Comparison of ENCODE assay signal across 10 mouse cellular contexts in the genomic region with DNA sequence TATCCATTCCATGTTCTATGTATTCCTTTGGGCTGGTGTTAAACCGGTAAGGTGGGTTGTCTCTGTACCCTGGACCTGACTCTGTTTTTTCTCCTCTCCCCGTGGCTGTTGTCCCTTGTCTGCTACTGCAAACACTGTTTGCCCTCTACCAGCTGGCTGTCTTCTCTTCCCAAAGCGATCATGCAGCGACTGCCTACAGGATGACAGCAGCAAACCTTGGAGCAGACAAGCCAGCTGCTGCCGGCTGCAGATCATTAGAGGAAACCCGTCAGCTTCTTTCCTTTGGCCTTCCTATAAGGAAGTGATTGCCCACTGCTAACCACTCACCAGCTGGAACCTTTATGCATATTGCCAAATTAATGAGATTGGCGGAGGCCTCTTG. TPM values are rescaled to one million over a fixed set of nuclear protein-coding genes. Genes with fewer than 3 reads are reported as not detected.
A peak's percentile ranks its signal among the peaks of the same experiment; 100 is the strongest.
DNase-seq lines count a peak whose midpoint lies in the region; ATAC-seq and TF ChIP-seq lines count a peak whose summit lies in the region.
"Had no signal": no experiment of that assay in that cellular context is flagged by ENCODE, and none has a peak within 500 bp of the region (broad histone marks: within the 10 kb centered on the region; RNA-seq: fewer than 3 reads in every experiment).

No protein-coding gene starts in this region.

- peaks cover 23% of the 10 kb centered on the region for H3K4me1 ChIP-seq in heart, embryonic 13.5 days
- H3K4me1 ChIP-seq in heart, adult 2 months (ENCODE audit: control insufficient read depth, insufficient read depth, low read length) = no peaks in the 10 kb centered on the region; the same call in 1 of the 2 replicates
- H3K4me1 ChIP-seq in forebrain, embryonic 16.5 days (replicated peaks; ENCODE audit: control insufficient read depth, insufficient read depth, low read length) = peaks cover 6% of the 10 kb centered on the region
- peaks cover 3% of the 10 kb centered on the region for H3K4me1 ChIP-seq in intestine, embryonic 16.5 days (ENCODE audit: control insufficient read depth, insufficient read depth, low read length)
- H3K4me1 ChIP-seq in midbrain, embryonic 16.5 days (ENCODE audit: control insufficient read depth, insufficient read depth, low read length) = no peaks in the 10 kb centered on the region; the same call in 1 of the 2 replicates

- 0 out of 2 replicates have a peak overlapping the region, but pooled peaks have one; percentile 4 for H3K27ac ChIP-seq in heart, embryonic 13.5 days (replicated peaks)
- no peak overlapping the region for H3K27ac ChIP-seq in heart, adult 2 months
- H3K27ac ChIP-seq in forebrain, embryonic 16.5 days (ENCODE audit: low read length) = no peak overlapping the region
- H3K27ac ChIP-seq in intestine, embryonic 16.5 days (ENCODE audit: low read length) = peak overlapping the region; percentile 86
- H3K27ac ChIP-seq in midbrain, embryonic 16.5 days (ENCODE audit: low read length) = 0 out of 2 replicates have a peak overlapping the region, but pooled peaks have one; percentile 25
- H3K27ac ChIP-seq: left cerebral cortex, adult 2 months had no signal

- H3K9ac ChIP-seq in heart, embryonic 13.5 days = no peak overlapping the region
- H3K9ac ChIP-seq in heart, adult 2 months (ENCODE audit: low read depth, low read length) = no peak overlapping the region
- no peak overlapping the region for H3K9ac ChIP-seq in forebrain, embryonic 16.5 days (replicated peaks; ENCODE audit: low read depth, low read length)
- H3K9ac ChIP-seq in intestine, embryonic 16.5 days (ENCODE audit: low read depth, low read length) = peak overlapping the region; percentile 41; the same call in 1 of the 2 replicates
- no peak overlapping the region for H3K9ac ChIP-seq in midbrain, embryonic 16.5 days (ENCODE audit: low read depth, low read length)

- H3K4me2 ChIP-seq in heart, embryonic 13.5 days = no peak overlapping the region
- H3K4me2 ChIP-seq in forebrain, embryonic 16.5 days (ENCODE audit: low read length) = no peak overlapping the region
- H3K4me2 ChIP-seq in intestine, embryonic 16.5 days (ENCODE audit: low read depth, low read length) = peak overlapping the region; percentile 46
- no peak overlapping the region for H3K4me2 ChIP-seq in midbrain, embryonic 16.5 days (ENCODE audit: low read length)

- intact Hi-C loops in heart, adult 2 months (cut with DNase I) = no loop called here

- DNase-seq in heart, adult 2 months = no peak
- DNase-seq in ovary, postnatal 14 days (ENCODE audit: low spot score) = no peak
- no peak for DNase-seq in layer of hippocampus, adult 8-10 months (ENCODE audit: low spot score in 2 of 2)
- DNase-seq: cerebellum, adult 11 months had no signal

- H3K9me3 ChIP-seq in heart, embryonic 13.5 days = no peaks in the 10 kb centered on the region
- no peaks in the 10 kb centered on the region for H3K9me3 ChIP-seq in forebrain, embryonic 16.5 days (ENCODE audit: control insufficient read depth, low read length)
- no peaks in the 10 kb centered on the region for H3K9me3 ChIP-seq in intestine, embryonic 16.5 days (ENCODE audit: control insufficient read depth, low read length)
- H3K9me3 ChIP-seq in midbrain, embryonic 16.5 days (replicated peaks; ENCODE audit: control insufficient read depth, low read length, poor library complexity, severe bottlenecking) = no peaks in the 10 kb centered on the region

- WGBS in heart, embryonic 13.5 days = 54% methylated on average over 7 of the region's 7 CpGs
- WGBS in heart, adult 2 months = 38% methylated on average over 7 of the region's 7 CpGs
- WGBS in forebrain, embryonic 16.5 days = 51% methylated on average over 7 of the region's 7 CpGs
- WGBS in intestine, embryonic 16.5 days = 28% methylated on average over 7 of the region's 7 CpGs
- 40% methylated on average over 7 of the region's 7 CpGs for WGBS in midbrain, embryonic 16.5 days

- no peaks in the 10 kb centered on the region for H3K79me2 ChIP-seq in heart, adult 2 months (replicated peaks; ENCODE audit: control insufficient read depth, insufficient read depth, low read length)

- TF ChIP-seq POLR2A in heart, adult 2 months (IDR thresholded peaks at IDR 0.05; ENCODE audit: insufficient read depth, low read depth, low read length) = no peak

- no peak overlapping the region for H3K4me3 ChIP-seq in heart, embryonic 13.5 days
- H3K4me3 ChIP-seq in heart, adult 2 months = no peak overlapping the region
- no peak overlapping the region for H3K4me3 ChIP-seq in forebrain, embryonic 16.5 days (replicated peaks; ENCODE audit: low read length)
- no peak overlapping the region for H3K4me3 ChIP-seq in intestine, embryonic 16.5 days (ENCODE audit: low read length)
- no peak overlapping the region for H3K4me3 ChIP-seq in midbrain, embryonic 16.5 days (ENCODE audit: low read depth, low read length)
- H3K4me3 ChIP-seq: left cerebral cortex, adult 2 months had no signal

- ATAC-seq in heart, embryonic 13.5 days (ENCODE audit: extremely low read depth, insufficient number of reproducible peaks, low FRiP score, low TSS enrichment) = no peak
- 0 out of 2 replicates have a peak, but pooled peaks have one; percentile 15 for ATAC-seq in forebrain, embryonic 16.5 days
- ATAC-seq in intestine, embryonic 16.5 days = peak; percentile 90
- ATAC-seq in midbrain, embryonic 16.5 days = peak; percentile 74; the same call in 1 of the 2 replicates
- no peak for ATAC-seq in erythroid progenitor cell, adult 5-6 weeks (replicated peaks; ENCODE audit: low FRiP score, poor library complexity, severe bottlenecking)

- no peak for TF ChIP-seq CTCF in heart, adult 2 months (IDR thresholded peaks at IDR 0.05)

- no peak for TF ChIP-seq EP300 in heart, adult 2 months (IDR thresholded peaks at IDR 0.05; ENCODE audit: insufficient read depth, low read depth, low read length)

- H3K27me3 ChIP-seq in heart, embryonic 13.5 days (replicated peaks) = no peaks in the 10 kb centered on the region
- no peaks in the 10 kb centered on the region for H3K27me3 ChIP-seq in heart, adult 2 months (ENCODE audit: control insufficient read depth, insufficient read depth, low read length)
- H3K27me3 ChIP-seq in forebrain, embryonic 16.5 days (replicated peaks; ENCODE audit: control insufficient read depth, insufficient read depth, low read length) = no peaks in the 10 kb centered on the region
- no peaks in the 10 kb centered on the region for H3K27me3 ChIP-seq in intestine, embryonic 16.5 days (replicated peaks; ENCODE audit: control insufficient read depth, insufficient read depth, low read length)
- H3K27me3 ChIP-seq in midbrain, embryonic 16.5 days (ENCODE audit: control insufficient read depth, insufficient read depth, low read depth, low read length) = no peaks in the 10 kb centered on the region

- H3K36me3 ChIP-seq in heart, embryonic 13.5 days = no peaks in the 10 kb centered on the region
- H3K36me3 ChIP-seq in heart, adult 2 months (ENCODE audit: control insufficient read depth, insufficient read depth, low read length) = no peaks in the 10 kb centered on the region
- H3K36me3 ChIP-seq in forebrain, embryonic 16.5 days (ENCODE audit: control insufficient read depth, insufficient read depth) = no peaks in the 10 kb centered on the region
- no peaks in the 10 kb centered on the region for H3K36me3 ChIP-seq in intestine, embryonic 16.5 days (ENCODE audit: control insufficient read depth, insufficient read depth, low read length)
- no peaks in the 10 kb centered on the region for H3K36me3 ChIP-seq in midbrain, embryonic 16.5 days (ENCODE audit: control insufficient read depth, insufficient read depth, low read length)

RNA-seq across cellular contexts. Expression of gene Bmp2k, which starts 56.4 kb away (rescaled TPM):
- 5.8 and 6.5 TPM in 2 replicates for polyA plus RNA-seq in heart, embryonic 13.5 days (2015; fragmentation: Nextera tagmentation; extraction: Ambion mirVana)
- 1 to 10 TPM; 6.7 to 8.4 TPM for total RNA-seq in heart, adult 2 months (2021)
- polyA plus RNA-seq in heart, adult 2 months (2012; rRNA removed) = 2.9 and 3.6 TPM in 2 replicates
- polyA plus RNA-seq in forebrain, embryonic 16.5 days (2015; fragmentation: Nextera tagmentation; extraction: Ambion mirVana) = 7.2 and 8.3 TPM in 2 replicates
- 12.5 and 17.2 TPM in 2 replicates for polyA plus RNA-seq in intestine, embryonic 16.5 days (2015; fragmentation: Nextera tagmentation; extraction: Ambion mirVana)
- polyA plus RNA-seq in midbrain, embryonic 16.5 days (2015; fragmentation: Nextera tagmentation; extraction: Ambion mirVana) = 8.3 and 9.5 TPM in 2 replicates
- total RNA-seq in erythroid progenitor cell, adult 5-6 weeks (2015; ENCODE audit: low replicate concordance) = 126 and 140 TPM in 2 replicates
- 96.1 and 111 TPM in 2 replicates for total RNA-seq in erythroid progenitor cell, adult 5-6 weeks (2017; ENCODE audit: low replicate concordance)
- 10 to 100 TPM; 13.3 to 24.0 (median 19.2) TPM for total RNA-seq in layer of hippocampus, adult 8-10 months (2022)

Comparison
In these comparisons a context has a peak if more than half of its experiments do, and no peak if none do; other contexts are left out.
1. H3K27ac ChIP-seq: peak in heart, embryonic 13.5 days (single experiment), intestine, embryonic 16.5 days (single experiment) and midbrain, embryonic 16.5 days (single experiment); none in heart, adult 2 months (single experiment) and forebrain, embryonic 16.5 days (single experiment).
2. ATAC-seq: peak in forebrain, embryonic 16.5 days (single experiment), intestine, embryonic 16.5 days (single experiment) and midbrain, embryonic 16.5 days (single experiment); none in heart, embryonic 13.5 days (single experiment) and erythroid progenitor cell, adult 5-6 weeks (single experiment).